Mouse (Mus musculus) lung, adult 10 weeks (tissue): Measurements from ENCODE around the gene Bmp3. TPM values are rescaled to one million over a fixed set of nuclear protein-coding genes. Genes with fewer than 3 reads are reported as not detected.

Experiments
- polyA plus RNA-seq: library from polyadenylated mRNA; stranded (reverse); fragments of 350-450 nt; fragmentation: Illumina TruSeq; extraction: RNeasy Lipid Tissue Mini Kit (QIAGEN cat#74804); gene quantifications from one replicate; pipeline ENCODE4 v1.2.3, GENCODE M21; 2014; ENCODE audit warnings: low read depth, low replicate concordance; ENCODE audit not compliant: insufficient read depth

Gene Bmp3
- polyA plus RNA-seq = 10.7 TPM

GRCm38 (mm10) chr5:98854264-98854626 lies at the start of gene Bmp3:
Gene Bmp3 (plus strand): TSS chr5:98854415.

Other genes with a start within 250 kb of the Bmp3 start
- 8.1 TPM for gene Prkg2, start 182.9 kb downstream of the Bmp3 start, polyA plus RNA-seq